Mouse (Mus musculus): Measurements from ENCODE around the gene Mtg1. TPM values are rescaled to one million over a fixed set of nuclear protein-coding genes. Genes with fewer than 3 reads are reported as not detected.

Mtg1 gene
- total RNA-seq (2021) = 10 to 100 TPM; 21.0 to 21.5 TPM
- long read RNA-seq, experiment 1, transcript Mtg1-201 (11 exons, 1,595 nt) = major isoform, 14 of 21 reads
- long read RNA-seq, experiment 1, partial matches to known transcripts = 3 of 21 reads
- long read RNA-seq, experiment 1, other reads (novel, unspliced or antisense) = 4 of 21 reads
- long read RNA-seq, experiment 2, transcript Mtg1-201 (11 exons, 1,595 nt) = major isoform, 10 of 17 reads
- long read RNA-seq, experiment 2, partial matches to known transcripts = 0 of 17 reads
- long read RNA-seq, experiment 2, other reads (novel, unspliced or antisense) = 7 of 17 reads

DNA sequence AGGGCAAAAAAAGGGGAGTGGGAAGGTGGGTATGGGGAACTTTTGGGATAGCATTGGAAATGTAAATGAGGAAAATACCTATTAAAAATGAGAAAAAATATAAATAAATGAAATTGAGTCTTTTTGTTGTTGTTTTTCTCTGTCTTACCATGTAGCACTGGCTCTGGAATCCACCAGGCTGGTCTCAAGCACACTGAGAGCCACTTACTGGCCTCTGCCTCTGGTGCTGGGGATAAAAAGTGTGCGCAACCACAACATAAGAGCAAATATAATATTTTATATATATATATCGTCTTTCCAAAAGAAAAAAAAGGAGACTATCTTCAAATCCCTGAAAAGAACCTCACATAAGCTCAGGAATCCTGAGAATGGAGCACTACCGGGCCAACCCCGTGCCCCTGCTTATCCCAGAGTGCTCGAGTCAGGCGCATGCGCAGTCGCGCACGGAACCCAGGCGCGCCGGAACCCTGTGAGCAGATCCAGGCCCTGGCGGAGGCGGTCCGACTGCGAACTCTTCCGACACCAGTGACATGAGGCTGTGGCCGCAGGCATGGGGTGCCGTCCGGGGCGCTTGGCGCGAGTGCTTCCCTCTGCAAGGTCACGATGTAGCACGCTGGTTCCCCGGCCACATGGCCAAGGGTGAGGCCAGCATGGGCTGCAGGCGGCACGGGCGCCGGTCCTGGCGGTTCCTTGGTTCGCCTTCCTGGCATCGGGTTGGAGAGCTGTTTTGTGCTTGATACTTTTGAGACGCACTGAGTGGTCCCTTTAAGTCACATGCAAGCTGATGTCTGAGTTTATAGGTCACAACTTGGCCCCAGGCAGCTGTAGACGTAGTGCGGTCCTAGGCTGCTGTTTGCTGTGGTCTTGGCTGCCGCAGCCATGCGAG lies at the start of gene Mtg1:
TSS of gene Mtg1 (plus strand) at position 430 of the 886 bp plus-strand sequence.
- Histone ChIP-seq H3K27ac (peak within 1 kb of the TSS; percentile 96), H3K4me3 (peak within 1 kb of the TSS; percentile 80)
- peak; percentile 97 to 98 for DNase-seq (ENCODE audit: extremely low spot score in 1 of 2, low spot score in 2 of 2)
- intact Hi-C loops (cut with DNase I) = loop anchor here (1.0 kb wide), 1 partner anchor 35 kb away; the partner anchor contains the start of gene Fuom
- TF ChIP-seq CTCF (IDR thresholded peaks at IDR 0.05) = no peak

DNA sequence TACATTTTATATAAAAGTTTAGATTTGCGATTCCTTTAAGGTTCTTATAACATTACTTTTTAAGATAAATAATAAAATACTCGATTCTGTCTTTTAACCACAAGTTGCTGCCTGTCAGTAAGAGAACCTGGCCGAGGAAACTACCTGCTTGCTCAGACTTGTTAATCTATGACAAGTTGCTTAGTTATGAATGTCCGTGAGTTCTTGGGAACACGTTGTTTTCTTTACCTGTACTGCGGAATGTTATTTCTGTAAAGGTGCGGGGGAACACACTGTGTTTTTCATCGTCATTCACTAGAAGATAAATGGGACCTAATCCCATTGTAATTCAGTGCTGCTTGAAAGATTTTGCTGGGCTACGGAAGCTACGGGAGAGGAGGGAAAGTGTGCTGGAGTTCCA lies 46.8 kb upstream of the Mtg1 start:
- TF ChIP-seq CTCF (IDR thresholded peaks at IDR 0.05) = no peak
- Histone ChIP-seq H3K27ac (no peak overlapping the region), H3K4me3 (no peak overlapping the region)
- DNase-seq (ENCODE audit: extremely low spot score in 1 of 2, low spot score in 2 of 2) = no peak
- intact Hi-C loops (cut with DNase I) = no loop called here

DNA sequence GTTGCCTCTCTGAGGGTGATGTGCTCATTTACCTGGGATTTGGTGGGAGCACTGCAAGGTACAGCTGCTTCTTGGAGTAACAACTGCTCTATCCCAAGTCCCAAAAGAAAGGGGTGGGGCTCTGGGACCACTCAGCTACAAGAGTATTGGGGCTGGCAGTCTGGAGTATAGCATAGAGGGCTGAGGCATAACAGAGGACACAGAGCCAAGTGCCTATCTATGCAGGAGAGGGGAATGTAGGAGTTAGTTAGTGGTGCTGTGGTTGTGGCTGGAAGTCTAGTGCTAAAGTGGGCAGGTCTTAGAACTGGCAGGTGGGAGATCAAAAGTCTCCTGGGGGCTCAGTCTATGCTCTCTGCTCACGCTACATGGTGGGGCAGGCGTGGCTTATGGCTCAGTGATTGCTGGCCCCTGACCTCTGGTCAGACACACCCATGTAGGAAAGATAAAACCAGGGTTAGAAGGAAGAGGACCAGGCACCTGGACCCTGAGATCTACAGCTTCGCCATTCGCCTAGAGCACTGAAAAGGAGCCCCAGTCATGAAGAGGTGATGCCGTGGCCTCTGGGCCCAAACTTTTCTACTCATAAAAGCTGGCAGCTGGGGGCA lies 44.3 kb upstream of the Mtg1 start, which contains the start of gene Prap1:
TSS of gene Prap1 (plus strand) at position 472 of the 605 bp plus-strand sequence.
- no peak for DNase-seq (ENCODE audit: extremely low spot score in 1 of 2, low spot score in 2 of 2)
- TF ChIP-seq CTCF (IDR thresholded peaks at IDR 0.05) = no peak
- intact Hi-C loops (cut with DNase I) = no loop called here
- Histone ChIP-seq H3K4me3 (no peak within 1 kb of the TSS), H3K27ac (no peak within 1 kb of the TSS)

DNA sequence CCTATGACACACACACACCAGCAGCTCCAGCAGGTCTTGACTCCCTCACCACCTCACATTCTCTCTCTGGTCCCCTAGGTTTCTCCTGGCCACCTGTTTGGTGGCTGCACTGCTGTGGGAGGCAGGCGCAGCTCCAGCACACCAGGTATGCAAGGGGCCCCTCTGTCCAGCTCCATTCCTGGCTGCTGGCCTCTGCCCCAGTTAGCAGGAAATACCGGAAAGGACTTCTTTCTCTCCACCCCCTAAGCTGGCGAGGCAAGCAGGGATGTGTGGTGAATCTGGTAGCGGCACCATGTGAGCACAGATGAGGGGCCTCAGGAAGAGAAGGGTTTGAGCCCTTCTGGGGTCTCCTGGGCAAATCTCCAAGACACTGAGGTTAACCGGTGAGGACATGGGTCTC lies 42.4 kb upstream of the Mtg1 start:
- intact Hi-C loops (cut with DNase I) = no loop called here
- no peak for TF ChIP-seq CTCF (IDR thresholded peaks at IDR 0.05)
- DNase-seq (ENCODE audit: extremely low spot score in 1 of 2, low spot score in 2 of 2) = no peak
- no peak overlapping the region for H3K4me3 ChIP-seq
- no peak overlapping the region for H3K27ac ChIP-seq

DNA sequence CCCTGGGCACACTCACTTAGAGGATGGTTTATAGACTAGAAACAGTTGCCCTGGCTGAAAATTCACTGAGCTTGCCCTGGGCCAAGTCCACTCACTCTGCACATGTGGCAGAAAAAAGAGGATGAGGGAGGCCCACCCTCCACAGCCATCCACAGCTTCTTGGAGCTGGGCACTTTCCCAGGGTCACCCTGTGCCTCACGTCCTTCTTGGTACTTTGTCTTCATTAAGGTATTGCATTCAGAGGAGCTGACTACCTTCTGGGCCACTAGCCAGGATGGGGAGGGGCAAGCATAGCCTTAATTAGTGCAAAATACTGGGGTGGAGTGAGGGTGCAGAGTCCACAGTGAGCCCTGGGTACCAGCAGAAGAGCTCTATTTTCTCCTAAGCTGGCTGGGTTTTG lies 41.8 kb upstream of the Mtg1 start:
- no peak overlapping the region for H3K4me3 ChIP-seq
- H3K27ac ChIP-seq = no peak overlapping the region
- intact Hi-C loops (cut with DNase I) = no loop called here
- TF ChIP-seq CTCF (IDR thresholded peaks at IDR 0.05) = no peak
- DNase-seq (ENCODE audit: extremely low spot score in 1 of 2, low spot score in 2 of 2) = no peak

DNA sequence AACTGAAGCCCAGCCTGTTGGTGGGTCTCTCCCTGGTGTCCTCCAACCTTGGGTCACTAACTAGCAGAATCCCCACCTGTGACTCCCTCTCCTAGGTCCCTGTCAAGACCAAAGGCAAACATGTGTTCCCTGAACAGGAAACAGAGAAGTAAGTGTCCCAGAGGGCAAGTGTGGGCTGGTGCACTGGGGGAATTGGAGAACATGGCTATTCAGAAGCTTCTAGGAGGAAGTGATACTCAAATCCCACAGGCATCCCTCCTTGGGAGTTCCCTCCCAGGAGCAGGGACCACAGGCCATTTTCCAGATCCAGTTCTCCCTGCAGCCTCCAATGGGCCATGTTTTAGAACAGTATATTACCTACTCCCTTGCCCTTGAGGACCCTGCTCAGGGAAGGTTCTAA lies 41.3 kb upstream of the Mtg1 start:
- intact Hi-C loops (cut with DNase I) = no loop called here
- no peak for TF ChIP-seq CTCF (IDR thresholded peaks at IDR 0.05)
- H3K4me3 ChIP-seq = no peak overlapping the region

DNA sequence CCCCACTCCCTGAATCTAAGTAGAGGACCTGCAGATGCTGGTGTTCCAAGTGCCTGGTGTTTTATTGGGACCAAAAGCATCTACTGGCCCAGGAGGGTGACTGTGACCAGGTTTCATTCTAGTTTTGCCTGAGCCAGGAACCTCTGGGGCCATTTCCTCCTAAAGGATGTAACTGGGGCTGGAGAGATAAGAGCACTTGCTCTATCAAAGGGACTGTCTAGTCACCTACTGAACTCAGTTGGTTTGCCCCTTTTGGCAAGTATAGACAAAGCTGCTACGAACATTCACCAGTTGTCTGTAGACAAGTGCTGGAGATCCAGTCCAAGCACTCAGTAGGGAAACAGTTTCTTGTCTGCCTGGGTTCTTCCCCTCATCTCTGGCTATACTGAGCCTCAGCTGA lies 38.9 kb upstream of the Mtg1 start:
- intact Hi-C loops (cut with DNase I) = no loop called here
- no peak overlapping the region for H3K4me3 ChIP-seq
- no peak for TF ChIP-seq CTCF (IDR thresholded peaks at IDR 0.05)

More for the DNA sequence above, 41.3 kb upstream of the Mtg1 start:
- no peak for DNase-seq (ENCODE audit: extremely low spot score in 1 of 2, low spot score in 2 of 2)
- no peak overlapping the region for H3K27ac ChIP-seq

DNA sequence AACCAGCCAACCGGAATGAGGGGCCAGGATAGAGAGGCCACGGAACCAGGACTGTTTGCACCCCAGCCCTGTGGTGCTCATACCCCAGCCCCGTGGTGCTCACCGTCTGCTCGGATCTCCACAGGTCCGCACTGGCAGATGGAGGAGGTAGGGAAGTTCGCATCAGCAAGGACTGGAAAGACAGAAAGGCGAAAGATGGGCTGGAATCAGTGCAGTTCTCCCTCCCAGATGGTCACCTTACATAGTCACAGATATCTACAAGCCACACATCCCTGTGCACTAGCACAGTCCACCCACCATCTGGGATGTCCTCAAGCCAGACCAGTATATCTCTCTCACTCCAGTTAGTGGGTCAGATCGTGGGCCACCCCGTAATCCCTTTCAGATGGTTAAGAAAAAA lies 35.9 kb upstream of the Mtg1 start:
- Histone ChIP-seq H3K4me3 (peak overlapping the region; percentile 62), H3K27ac (peak overlapping the region; percentile 86; the same call in 1 of the 2 replicates)
- no peak for TF ChIP-seq CTCF (IDR thresholded peaks at IDR 0.05)
- intact Hi-C loops (cut with DNase I) = no loop called here
- no peak for DNase-seq (ENCODE audit: extremely low spot score in 1 of 2, low spot score in 2 of 2)

More for the DNA sequence above, 38.9 kb upstream of the Mtg1 start:
- no peak for DNase-seq (ENCODE audit: extremely low spot score in 1 of 2, low spot score in 2 of 2)
- no peak overlapping the region for H3K27ac ChIP-seq

DNA sequence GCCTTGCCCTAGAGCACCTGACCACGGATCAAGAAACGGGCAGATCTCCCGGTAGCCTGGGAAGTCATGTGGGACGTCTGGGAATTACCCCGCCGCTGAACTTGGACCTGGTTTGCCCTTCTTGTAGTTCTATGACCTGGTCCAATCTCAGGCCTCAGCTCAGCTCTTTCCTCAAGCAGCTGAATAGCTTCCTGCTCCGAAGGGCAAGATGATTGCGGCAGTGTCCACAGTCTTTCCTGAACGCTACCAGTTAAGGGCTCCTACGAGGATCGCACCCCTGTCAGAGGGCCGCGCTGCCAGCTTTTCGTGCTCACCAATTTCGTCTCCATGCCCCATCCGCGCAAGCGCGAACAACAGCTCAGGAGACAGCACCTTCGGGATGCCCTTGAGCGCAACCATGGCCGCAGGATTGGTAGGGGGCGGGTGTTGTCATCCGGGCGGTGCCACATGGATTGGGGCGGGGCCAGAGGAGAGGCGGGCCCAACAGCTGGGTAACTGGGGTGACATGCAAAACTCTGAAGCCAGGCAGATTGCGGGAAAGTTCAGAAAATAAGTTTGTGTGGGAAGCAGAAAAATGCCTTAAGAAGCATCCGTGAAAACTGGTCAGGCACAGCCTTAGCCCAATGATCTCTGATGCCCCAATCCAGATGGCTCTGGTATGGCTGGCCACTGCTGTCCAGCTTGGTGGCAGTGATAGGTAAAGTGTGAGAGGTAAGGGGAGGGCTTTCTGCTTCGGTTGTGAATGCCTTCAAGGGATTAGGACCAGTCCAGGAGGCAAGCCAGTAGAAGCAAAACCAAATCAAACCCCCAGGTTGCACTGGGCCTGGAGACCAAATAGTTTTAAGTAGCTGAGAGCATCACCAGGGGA lies 35.1 kb upstream of the Mtg1 start, which contains the start of gene Fuom:
TSS of gene Fuom (minus strand) at position 449 of the 868 bp plus-strand sequence.
- intact Hi-C loops (cut with DNase I) = loop anchor here (1.0 to 2.0 kb wide), 3 partner anchors 21 to 35 kb away; partner anchors contain the start of gene Mtg1
- TF ChIP-seq CTCF (IDR thresholded peaks at IDR 0.05) = no peak
- peak within 1 kb of the TSS; percentile 62 for H3K4me3 ChIP-seq
- DNase-seq (ENCODE audit: extremely low spot score in 1 of 2, low spot score in 2 of 2) = peak; percentile 79 to 83
- H3K27ac ChIP-seq = peak within 1 kb of the TSS; percentile 86

DNA sequence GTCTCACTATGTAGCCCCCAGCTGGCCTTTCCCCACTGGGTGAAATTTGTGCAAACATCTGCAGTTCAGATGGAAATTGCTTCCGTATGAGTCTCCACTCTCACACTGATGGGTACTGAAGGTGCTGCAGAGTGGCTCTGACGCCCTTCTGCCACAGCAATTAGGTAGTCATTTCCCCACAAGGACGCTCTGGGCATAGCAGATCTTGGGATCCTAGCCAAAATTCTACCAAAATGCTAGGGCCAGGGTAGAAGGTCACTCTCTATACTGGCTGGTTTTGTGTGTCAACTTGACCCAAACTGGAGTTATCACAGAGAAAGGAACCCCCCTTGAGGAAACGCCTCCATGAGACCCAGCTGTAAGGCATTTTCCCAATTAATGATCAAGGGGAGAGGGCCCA lies 33.4 kb upstream of the Mtg1 start:
- intact Hi-C loops (cut with DNase I) = no loop called here
- no peak for TF ChIP-seq CTCF (IDR thresholded peaks at IDR 0.05)
- Histone ChIP-seq H3K4me3 (no peak overlapping the region), H3K27ac (no peak overlapping the region)
- DNase-seq (ENCODE audit: extremely low spot score in 1 of 2, low spot score in 2 of 2) = no peak

DNA sequence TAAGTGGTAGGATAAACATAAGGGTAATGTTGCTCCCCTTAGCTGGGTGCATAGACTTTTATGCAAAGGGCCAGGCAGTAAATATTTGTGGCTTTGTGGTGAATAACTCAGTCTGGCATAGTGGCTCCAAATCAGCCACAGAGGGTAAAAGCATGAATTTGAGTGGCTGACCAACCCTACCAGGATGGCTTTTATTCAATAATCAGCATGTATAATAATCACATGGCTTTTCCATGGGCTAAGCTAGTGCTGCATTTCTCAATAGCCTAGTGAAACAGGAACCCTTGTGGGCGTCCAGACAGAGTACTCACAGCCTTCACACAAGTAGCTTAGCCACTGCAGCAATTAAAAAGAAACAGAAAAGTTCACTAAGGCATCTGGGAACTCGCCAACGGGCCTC lies 25.4 kb upstream of the Mtg1 start:
- no peak for DNase-seq (ENCODE audit: extremely low spot score in 1 of 2, low spot score in 2 of 2)
- no peak for TF ChIP-seq CTCF (IDR thresholded peaks at IDR 0.05)
- no peak overlapping the region for H3K4me3 ChIP-seq
- no peak overlapping the region for H3K27ac ChIP-seq
- intact Hi-C loops (cut with DNase I) = no loop called here

All from left cerebral cortex, adult 2 months (tissue).